Mouse (Mus musculus) kidney, adult 11 months (tissue): ENCODE results near the gene Notch1.

Source experiments
- DNase-seq: peaks from one replicate; pipeline ENCODE4 v3.0.0; 2022

The Notch1 gene

DNA sequence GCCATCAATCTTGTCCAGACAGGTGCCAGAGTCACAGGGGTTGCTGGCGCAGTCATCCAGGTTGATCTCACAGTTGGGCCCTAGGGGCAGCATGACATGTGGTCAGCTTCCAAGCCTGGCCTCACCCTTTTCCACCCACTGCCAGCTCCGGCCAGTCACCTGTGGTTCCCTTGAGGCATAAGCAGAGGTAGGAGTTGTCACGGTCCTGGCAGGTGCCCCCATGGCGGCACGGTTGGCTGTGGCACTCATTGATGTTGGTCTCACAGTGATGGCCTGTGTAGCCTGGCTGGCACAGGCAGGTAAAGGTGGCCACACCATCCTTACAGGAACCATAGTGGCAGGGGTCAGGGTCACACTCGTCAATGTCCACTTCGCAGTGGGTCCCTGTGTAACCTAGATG lies 38.6 kb downstream of the Notch1 start:
- no peak for DNase-seq

GRCm38 (mm10) chr2:26475505-26476430 lies 40.7 kb downstream of the Notch1 start:
- no peak for DNase-seq

GRCm38 (mm10) chr2:26474789-26475504 lies 41.5 kb downstream of the Notch1 start:
- DNase-seq: peak; percentile 83

GRCm38 (mm10) chr2:26472312-26473090 lies 44.0 kb downstream of the Notch1 start:
- no peak for DNase-seq

DNA sequence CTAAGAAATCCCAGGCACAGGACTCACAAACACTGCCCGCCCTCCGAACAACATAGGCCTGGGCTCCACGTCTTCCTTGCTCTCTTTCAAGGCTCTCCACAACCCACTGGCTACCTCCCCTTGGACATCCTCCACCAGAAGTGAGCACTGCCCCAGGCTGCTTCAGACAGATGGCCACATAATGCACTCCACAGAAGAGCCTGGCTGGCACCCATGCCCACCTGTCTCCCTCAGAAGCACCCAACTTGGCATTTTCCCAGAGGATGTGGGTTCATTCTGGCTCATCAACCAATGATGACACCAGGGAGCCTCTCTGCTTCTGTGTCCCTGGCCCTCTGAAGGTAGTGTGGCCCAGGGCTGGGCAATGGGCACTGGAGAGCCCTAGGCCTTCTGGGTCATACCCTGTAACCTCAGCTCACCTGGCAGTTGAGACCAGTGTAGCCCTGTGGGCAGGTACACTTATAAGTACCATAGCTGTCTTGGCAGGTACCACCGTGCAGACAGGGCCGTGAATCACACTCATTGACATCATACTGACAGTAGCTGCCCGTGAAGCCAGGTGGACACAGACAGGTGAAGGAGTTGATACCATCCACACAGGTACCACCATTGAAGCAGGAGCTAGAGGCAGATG lies 44.7 kb downstream of the Notch1 start:
- DNase-seq: no peak

GRCm38 (mm10) chr2:26470967-26471366 lies 45.5 kb downstream of the Notch1 start:
- DNase-seq: no peak

DNA sequence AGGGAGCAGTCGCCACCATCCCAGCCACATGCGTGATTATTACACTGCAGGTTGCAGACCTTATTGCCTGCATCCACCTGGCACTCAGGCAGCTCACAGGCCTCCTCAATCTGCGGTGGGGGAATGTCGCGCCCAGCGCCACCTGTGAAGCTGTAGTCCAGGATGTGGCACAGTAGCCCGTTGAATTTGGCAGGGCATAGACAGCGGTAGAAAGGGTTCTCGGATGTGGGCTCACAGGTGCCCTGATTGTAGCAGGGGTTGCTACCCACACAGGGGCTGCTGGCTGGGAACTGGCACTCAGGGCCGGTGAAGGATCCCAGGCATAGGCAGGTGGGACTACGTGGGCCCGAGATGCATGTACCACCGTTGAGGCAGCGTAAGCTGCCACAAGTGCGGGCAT lies 48.1 kb downstream of the Notch1 start:
- DNase-seq: no peak

DNA sequence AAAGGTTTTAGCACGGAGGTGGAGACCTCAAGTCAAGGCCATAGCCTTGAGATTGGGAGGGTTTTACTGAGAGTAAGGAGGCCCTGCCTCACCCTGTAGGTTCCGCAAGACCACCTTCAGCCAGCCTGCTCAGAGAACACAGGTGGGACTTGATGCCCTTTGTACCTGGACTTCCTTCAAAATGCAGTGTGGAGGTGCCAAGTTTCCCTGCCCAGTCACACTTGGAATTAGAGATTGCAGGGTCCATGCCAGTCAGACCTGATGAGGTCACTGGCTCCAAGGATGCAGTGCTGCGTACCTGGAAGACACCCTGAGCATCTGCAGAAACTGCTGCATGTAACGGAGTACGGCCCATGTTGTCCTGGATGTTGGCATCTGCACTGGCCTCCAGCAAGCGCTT lies 53.1 kb downstream of the Notch1 start:
- DNase-seq: no peak

DNA sequence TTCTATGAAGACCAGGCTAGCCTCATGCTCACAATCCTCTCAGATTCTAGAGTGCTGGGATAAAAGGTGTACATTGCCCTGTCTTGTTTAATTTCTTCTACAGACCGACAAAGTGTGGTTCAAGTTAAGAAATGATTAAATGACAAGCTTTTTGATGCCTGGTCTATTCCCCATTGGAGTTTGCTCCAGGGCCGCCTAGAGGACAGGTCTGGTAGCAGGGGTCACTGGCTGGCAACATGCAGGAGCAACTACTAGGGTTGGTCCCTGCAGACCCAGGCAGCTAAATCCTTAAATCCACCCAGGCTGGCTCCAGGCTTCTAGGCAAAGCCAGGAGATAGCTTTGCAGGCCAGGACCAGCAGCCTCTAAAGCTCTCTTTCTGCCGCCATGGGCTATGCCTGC lies 53.5 kb downstream of the Notch1 start:
- DNase-seq: peak; percentile 69

DNA sequence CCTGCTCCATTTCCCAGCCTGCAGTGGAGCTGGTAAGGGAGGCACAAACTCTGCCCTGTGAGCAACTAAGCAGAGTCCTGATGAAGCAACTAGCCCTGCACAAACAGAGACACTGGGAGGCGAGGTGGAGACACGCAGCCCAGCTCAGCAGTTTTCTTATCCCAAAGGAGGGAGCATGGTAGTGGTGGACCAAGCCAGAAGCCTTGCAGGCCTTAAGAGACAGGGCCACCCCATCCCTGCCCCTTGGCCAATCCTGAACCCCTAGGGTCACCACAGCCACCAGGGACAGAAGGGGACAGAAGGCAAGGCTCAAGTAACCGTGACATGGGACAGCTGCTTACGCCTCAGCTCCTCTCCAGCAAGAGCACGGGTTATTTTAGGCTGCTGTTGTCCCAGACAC lies 54.8 kb downstream of the Notch1 start:
- peak; percentile 66 for DNase-seq

GRCm38 (mm10) chr2:26460837-26461236 lies 55.6 kb downstream of the Notch1 start:
- DNase-seq: no peak

- peak; percentile 74 for DNase-seq
Measured at GRCm38 (mm10) chr2:26460097-26460646, 56.3 kb downstream of the Notch1 start.

GRCm38 (mm10) chr2:26459478-26459877 lies 57.0 kb downstream of the Notch1 start:
- DNase-seq: no peak

DNA sequence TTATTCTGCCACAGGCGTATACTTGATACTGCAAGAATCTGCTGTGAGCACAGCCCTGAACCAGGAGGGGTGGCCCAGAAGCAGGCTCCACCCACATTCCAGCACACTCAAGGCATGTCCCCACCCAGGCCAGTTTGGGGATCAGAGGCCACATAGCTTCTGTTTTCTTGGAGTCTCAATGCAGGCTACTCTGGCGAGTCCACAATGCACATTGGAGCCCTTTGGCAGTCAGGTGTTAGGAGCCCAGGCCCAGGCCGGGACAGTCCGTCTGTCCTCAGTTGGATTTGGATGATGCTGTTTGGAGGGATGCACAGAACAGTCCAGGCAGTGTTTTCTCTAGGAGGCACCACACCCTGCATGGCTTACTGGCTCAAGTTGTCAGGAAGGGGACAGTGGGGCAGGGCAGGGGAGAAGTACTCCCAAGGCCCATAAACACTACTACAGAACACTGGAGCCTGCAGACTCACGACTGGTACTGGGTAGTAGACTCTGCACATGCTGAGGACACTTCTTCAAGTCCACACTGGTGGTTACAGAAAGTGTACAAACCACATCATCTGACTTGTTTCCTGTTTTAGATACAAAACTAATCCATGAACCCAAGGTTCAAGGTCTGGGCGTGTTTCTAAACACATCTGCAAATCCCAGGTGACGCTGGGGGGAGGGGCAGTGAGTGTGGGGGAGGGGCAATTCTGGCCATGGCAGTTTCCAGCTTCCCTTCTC lies 57.9 kb downstream of the Notch1 start:
- peak; percentile 82 for DNase-seq

GRCm38 (mm10) chr2:26449121-26450060 lies 67.1 kb downstream of the Notch1 start:
- DNase-seq: peak; percentile 56

GRCm38 (mm10) chr2:26447451-26447850 lies 69.0 kb downstream of the Notch1 start:
- DNase-seq: no peak

- DNase-seq: peak; percentile 31
Measured at GRCm38 (mm10) chr2:26446671-26447070, 69.8 kb downstream of the Notch1 start.

DNA sequence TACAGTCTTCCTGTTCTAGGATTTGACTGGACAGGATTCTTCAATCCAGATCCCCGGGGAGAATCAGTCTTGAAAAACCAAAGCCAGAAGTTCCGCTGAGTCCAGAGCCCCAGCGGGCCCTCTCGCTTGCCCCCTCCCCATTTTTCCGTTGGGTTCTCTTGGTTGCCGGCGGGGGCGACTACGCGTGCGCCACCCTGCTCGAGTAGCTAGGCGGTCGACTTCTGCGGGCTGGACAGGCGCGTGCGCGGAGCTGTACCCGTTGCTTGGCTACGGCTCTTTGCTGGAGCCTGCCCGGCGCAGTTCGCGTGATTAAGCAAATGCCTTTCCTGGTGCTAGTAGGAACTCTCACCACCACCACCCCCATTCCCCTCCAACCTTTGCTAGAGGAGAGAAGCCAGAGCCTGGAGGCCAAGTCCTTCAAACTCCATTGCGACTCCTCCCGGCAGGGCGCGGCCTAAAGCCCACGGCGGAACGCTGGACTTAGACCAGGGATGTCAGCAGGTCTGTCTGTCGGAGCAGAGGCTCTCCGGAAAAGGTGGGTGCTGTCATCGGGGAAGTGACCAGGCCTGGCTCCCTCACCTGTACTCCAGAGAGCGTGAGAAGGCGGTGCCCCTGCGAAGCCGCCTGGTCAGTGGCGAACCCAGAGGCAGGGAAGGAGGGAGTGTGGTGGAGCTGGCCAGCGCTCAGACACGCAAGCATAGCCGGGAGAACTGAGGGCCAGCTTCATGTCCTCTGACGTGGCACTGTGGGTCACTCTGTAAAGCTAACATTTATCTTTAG lies 70.6 kb downstream of the Notch1 start:
- DNase-seq: peak; percentile 98

- peak; percentile 100 for DNase-seq
Measured at GRCm38 (mm10) chr2:26444946-26445665, 71.4 kb downstream of the Notch1 start, which contains the start of gene Sec16a. TSS of gene Sec16a (minus strand) at chr2:26445216.
